Mouse (Mus musculus): ENCODE measurements around the gene Safb2.
A peak's percentile ranks its signal among the peaks of the same experiment; 100 is the strongest.

Gene Safb2

GRCm38 (mm10) chr17:56559386-56559785 is 25.0 kb downstream of the Safb2 start:
- DNase-seq, result no peak

GRCm38 (mm10) chr17:56558448-56558847 is 25.9 kb downstream of the Safb2 start:
- peak; percentile 79 to 80 for DNase-seq

GRCm38 (mm10) chr17:56554122-56554551 is 30.2 kb downstream of the Safb2 start, which contains the start of gene Gm20219:
Gm20219 (minus strand) TSS chr17:56554387.
- no peak for DNase-seq

GRCm38 (mm10) chr17:56552781-56553363 is 31.5 kb downstream of the Safb2 start:
- peak; percentile 87 to 90 for DNase-seq

- no peak for DNase-seq
Measured at GRCm38 (mm10) chr17:56551841-56552581, 32.4 kb downstream of the Safb2 start.

- DNase-seq, result no peak
Measured at GRCm38 (mm10) chr17:56550784-56551475, 33.5 kb downstream of the Safb2 start.

GRCm38 (mm10) chr17:56548605-56549105 is 35.7 kb downstream of the Safb2 start:
- DNase-seq, result no peak

GRCm38 (mm10) chr17:56547846-56548604 is 36.4 kb downstream of the Safb2 start:
- no peak for DNase-seq

GRCm38 (mm10) chr17:56547116-56547845 is 37.1 kb downstream of the Safb2 start:
- DNase-seq, result no peak

GRCm38 (mm10) chr17:56546576-56546975 is 37.8 kb downstream of the Safb2 start:
- no peak for DNase-seq

GRCm38 (mm10) chr17:56545945-56546344 is 38.4 kb downstream of the Safb2 start:
- DNase-seq, result no peak

GRCm38 (mm10) chr17:56544699-56545387 is 39.5 kb downstream of the Safb2 start:
- no peak for DNase-seq

GRCm38 (mm10) chr17:56543684-56544224 is 40.6 kb downstream of the Safb2 start:
- no peak for DNase-seq

GRCm38 (mm10) chr17:56542736-56543135 is 41.6 kb downstream of the Safb2 start:
- no peak for DNase-seq

GRCm38 (mm10) chr17:56540562-56540975 is 43.8 kb downstream of the Safb2 start:
- DNase-seq, result no peak

- DNase-seq, result no peak
Measured at GRCm38 (mm10) chr17:56537912-56538311, 46.5 kb downstream of the Safb2 start.

- no peak for DNase-seq
Measured at GRCm38 (mm10) chr17:56536874-56537273, 47.5 kb downstream of the Safb2 start.

GRCm38 (mm10) chr17:56536192-56536591 is 48.2 kb downstream of the Safb2 start:
- DNase-seq, result no peak

- DNase-seq, result no peak
Measured at GRCm38 (mm10) chr17:56524943-56525342, 59.4 kb downstream of the Safb2 start.

- DNase-seq, result no peak
Measured at GRCm38 (mm10) chr17:56522744-56523143, 61.6 kb downstream of the Safb2 start.
